Comparison of ENCODE assay signal across 8 mouse cellular contexts in genomic region chr10:85624504-85625169, GRCm38 (mm10).
DNase-seq lines count a peak whose midpoint lies in the region; ATAC-seq and TF ChIP-seq lines count a peak whose summit lies in the region.

No protein-coding gene starts in this region.

- 0 out of 2 replicates have a peak, but pooled peaks have one; percentile 53 for TF ChIP-seq EP300 in ES-Bruce4 (IDR thresholded peaks at IDR 0.05; ENCODE audit: insufficient read depth, low read depth, low read length)

- H3K4me2 ChIP-seq in hindbrain, embryonic 13.5 days = peak overlapping the region; percentile 66
- H3K4me2 ChIP-seq in lung, embryonic 15.5 days = peak overlapping the region; percentile 91

- no peak overlapping the region for H3K27ac ChIP-seq in ES-Bruce4 (ENCODE audit: insufficient read depth, low read length)
- peak overlapping the region; percentile 48; the same call in 1 of the 2 replicates for H3K27ac ChIP-seq in hindbrain, embryonic 13.5 days
- no peak overlapping the region for H3K27ac ChIP-seq in lung, embryonic 15.5 days

- 0 out of 2 replicates have a peak overlapping the region, but pooled peaks have one; percentile 1 for H3K9ac ChIP-seq in ES-Bruce4 (ENCODE audit: low read depth, poor library complexity, severe bottlenecking)
- peak overlapping the region; percentile 70 for H3K9ac ChIP-seq in hindbrain, embryonic 13.5 days
- peak overlapping the region; percentile 27; the same call in 1 of the 2 replicates for H3K9ac ChIP-seq in lung, embryonic 15.5 days

- no peaks in the 10 kb centered on the region for H3K9me3 ChIP-seq in ES-Bruce4 (replicated peaks; ENCODE audit: control insufficient read depth, insufficient read depth, low read length, poor library complexity, severe bottlenecking)
- H3K9me3 ChIP-seq in hindbrain, embryonic 13.5 days = no peaks in the 10 kb centered on the region
- H3K9me3 ChIP-seq in lung, embryonic 15.5 days = no peaks in the 10 kb centered on the region

- no peaks in the 10 kb centered on the region for H3K27me3 ChIP-seq in ES-Bruce4 (ENCODE audit: control insufficient read depth, insufficient read depth, low read length, poor library complexity, severe bottlenecking)
- H3K27me3 ChIP-seq in hindbrain, embryonic 13.5 days = 0 out of 2 replicates have a peak, but pooled peaks cover 11% of the 10 kb centered on the region
- peaks cover 23% of the 10 kb centered on the region; the same call in 1 of the 2 replicates for H3K27me3 ChIP-seq in lung, embryonic 15.5 days

- peak; percentile 67 for TF ChIP-seq CTCF in ES-Bruce4 (IDR thresholded peaks at IDR 0.05; ENCODE audit: low read depth, low read length)

- peak; percentile 88 for ATAC-seq in hindbrain, embryonic 13.5 days (ENCODE audit: low FRiP score)
- no peak for ATAC-seq in lung, embryonic 15.5 days (ENCODE audit: borderline replicate concordance, extremely low read depth, low FRiP score, low TSS enrichment)

- H3K4me1 ChIP-seq in ES-Bruce4 (ENCODE audit: control insufficient read depth, insufficient read depth, low read length) = peaks cover 3% of the 10 kb centered on the region
- peaks cover 9% of the 10 kb centered on the region for H3K4me1 ChIP-seq in hindbrain, embryonic 13.5 days (replicated peaks)
- peaks cover 4% of the 10 kb centered on the region; the same call in 1 of the 2 replicates for H3K4me1 ChIP-seq in lung, embryonic 15.5 days

- H3K36me3 ChIP-seq in ES-Bruce4 (ENCODE audit: control insufficient read depth, insufficient read depth, low read length, poor library complexity, severe bottlenecking) = no peaks in the 10 kb centered on the region
- H3K36me3 ChIP-seq in hindbrain, embryonic 13.5 days = no peaks in the 10 kb centered on the region; the same call in 1 of the 2 replicates
- H3K36me3 ChIP-seq in lung, embryonic 15.5 days = no peaks in the 10 kb centered on the region

- TF ChIP-seq POLR2A in ES-Bruce4 (IDR thresholded peaks at IDR 0.05; ENCODE audit: insufficient read depth, low read length) = no peak

- DNase-seq in cerebellum, adult 18-20 months = peak; percentile 73 to 78
- peak; percentile 50 for DNase-seq in forelimb bud, embryonic 11.5 days (ENCODE audit: low read depth, low spot score)
- peak; percentile 51 to 69 for DNase-seq in layer of hippocampus, postnatal 10 days (ENCODE audit: low spot score in 2 of 2)
- DNase-seq in ovary, postnatal 10 days (ENCODE audit: low spot score) = peak; percentile 28
- peak; percentile 34 for DNase-seq in urinary bladder, adult 2 months (ENCODE audit: low spot score)

- WGBS in hindbrain, embryonic 13.5 days = 4% methylated on average over 31 of the region's 31 CpGs
- 3% methylated on average over 31 of the region's 31 CpGs for WGBS in lung, embryonic 15.5 days

- H3K4me3 ChIP-seq in ES-Bruce4 (ENCODE audit: low read depth, low read length) = peak overlapping the region; percentile 70
- H3K4me3 ChIP-seq in hindbrain, embryonic 13.5 days = peak overlapping the region; percentile 44
- peak overlapping the region; percentile 44 for H3K4me3 ChIP-seq in lung, embryonic 15.5 days

Comparison
In these comparisons a context has a peak if more than half of its experiments do, and no peak if none do; other contexts are left out.
1. H3K9ac ChIP-seq: peak in every context shown above with its lines; median percentile 70 in hindbrain, embryonic 13.5 days; 27 in lung, embryonic 15.5 days; 1 in ES-Bruce4.